Mouse (Mus musculus): ENCODE measurements around the gene Sash3.

The Sash3 gene

GRCm38 (mm10) chrX:48140286-48140877 lies 5.9 kb upstream of the Sash3 start:
- no peak for DNase-seq (ENCODE audit: low spot score in 2 of 2)

- DNase-seq (ENCODE audit: low spot score in 2 of 2): no peak
These were observed 4.8 kb upstream of the Sash3 start for GRCm38 (mm10) chrX:48141481-48141880.

GRCm38 (mm10) chrX:48143415-48144335 lies 2.6 kb upstream of the Sash3 start:
- no peak for DNase-seq (ENCODE audit: low spot score in 2 of 2)

GRCm38 (mm10) chrX:48147226-48147625 lies 990 bp downstream of the Sash3 start:
- no peak for DNase-seq (ENCODE audit: low spot score in 2 of 2)

- no peak for DNase-seq (ENCODE audit: low spot score in 2 of 2)
These were observed 1.5 kb downstream of the Sash3 start for GRCm38 (mm10) chrX:48147741-48148186.

GRCm38 (mm10) chrX:48152106-48152505 lies 5.9 kb downstream of the Sash3 start:
- DNase-seq (ENCODE audit: low spot score in 2 of 2): no peak

- no peak for DNase-seq (ENCODE audit: low spot score in 2 of 2)
These were observed 7.2 kb downstream of the Sash3 start for GRCm38 (mm10) chrX:48153414-48153813.

- DNase-seq (ENCODE audit: low spot score in 2 of 2): no peak
These were observed 7.7 kb downstream of the Sash3 start for GRCm38 (mm10) chrX:48153949-48154348.

GRCm38 (mm10) chrX:48155489-48155888 lies 9.3 kb downstream of the Sash3 start:
- no peak for DNase-seq (ENCODE audit: low spot score in 2 of 2)

GRCm38 (mm10) chrX:48157396-48157795 lies 11.2 kb downstream of the Sash3 start:
- DNase-seq (ENCODE audit: low spot score in 2 of 2): no peak

GRCm38 (mm10) chrX:48158229-48158919 lies 12.1 kb downstream of the Sash3 start:
- DNase-seq (ENCODE audit: low spot score in 2 of 2): no peak

- DNase-seq (ENCODE audit: low spot score in 2 of 2): no peak
These were observed 23.7 kb downstream of the Sash3 start for GRCm38 (mm10) chrX:48169892-48170291.

- no peak for DNase-seq (ENCODE audit: low spot score in 2 of 2)
These were observed 24.1 kb downstream of the Sash3 start for GRCm38 (mm10) chrX:48170368-48170767.

GRCm38 (mm10) chrX:48181844-48182243 lies 35.6 kb downstream of the Sash3 start:
- DNase-seq (ENCODE audit: low spot score in 2 of 2): no peak

- DNase-seq (ENCODE audit: low spot score in 2 of 2): no peak
These were observed 38.5 kb downstream of the Sash3 start for GRCm38 (mm10) chrX:48184703-48185102.

- DNase-seq (ENCODE audit: low spot score in 2 of 2): no peak
These were observed 45.0 kb downstream of the Sash3 start for GRCm38 (mm10) chrX:48191261-48191660.

- DNase-seq (ENCODE audit: low spot score in 2 of 2): no peak
These were observed 47.3 kb downstream of the Sash3 start for GRCm38 (mm10) chrX:48193235-48194152.

- DNase-seq (ENCODE audit: low spot score in 2 of 2): no peak
These were observed 51.6 kb downstream of the Sash3 start for GRCm38 (mm10) chrX:48197856-48198255.

GRCm38 (mm10) chrX:48199026-48199425 lies 52.8 kb downstream of the Sash3 start:
- no peak for DNase-seq (ENCODE audit: low spot score in 2 of 2)

GRCm38 (mm10) chrX:48200699-48201098 lies 54.5 kb downstream of the Sash3 start:
- DNase-seq (ENCODE audit: low spot score in 2 of 2): no peak

GRCm38 (mm10) chrX:48201973-48202372 lies 55.7 kb downstream of the Sash3 start:
- DNase-seq (ENCODE audit: low spot score in 2 of 2): no peak
